Mouse (Mus musculus) neural tube, embryonic 15.5 days (tissue): ENCODE results near the gene Lad1. TPM values are rescaled to one million over a fixed set of nuclear protein-coding genes. Genes with fewer than 3 reads are reported as not detected.

Experiments used
- ATAC-seq: fragments of 200-750 bp; cut with Nextera tagmentation; 2 replicates; pipeline ENCODE4 v1.8.0; 2017; ENCODE audit warnings: mild to moderate bottlenecking, moderate TSS enrichment, moderate library complexity; ENCODE audit not compliant: low FRiP score
- H3K27ac ChIP-seq: fragments of 300-500 bp; sonication (generic); replicated peaks from 2 replicates; pipeline ENCODE4 v1.5.1; 2015; ENCODE audit warnings: mild to moderate bottlenecking, inconsistent platforms
- H3K27me3 ChIP-seq: fragments of 300-500 bp; sonication (generic); replicated peaks from 2 replicates; pipeline ENCODE4 v1.6.1; 2015; ENCODE audit warnings: inconsistent platforms
- H3K36me3 ChIP-seq: fragments of 300-500 bp; sonication (generic); 2 replicates; pipeline ENCODE4 v1.6.1; 2015; ENCODE audit warnings: inconsistent platforms
- H3K4me1 ChIP-seq: fragments of 300-500 bp; sonication (generic); 2 replicates; pipeline ENCODE4 v1.6.1; 2015; ENCODE audit warnings: inconsistent platforms
- H3K4me2 ChIP-seq: fragments of 300-500 bp; sonication (generic); 2 replicates; pipeline ENCODE4 v1.6.1; 2015; ENCODE audit warnings: inconsistent platforms, mild to moderate bottlenecking, moderate library complexity
- H3K4me3 ChIP-seq: fragments of 300-500 bp; sonication (generic); replicated peaks from 2 replicates; pipeline ENCODE4 v1.5.1; 2015; ENCODE audit warnings: mild to moderate bottlenecking, inconsistent platforms
- H3K9ac ChIP-seq: fragments of 300-500 bp; sonication (generic); replicated peaks from 2 replicates; pipeline ENCODE4 v1.6.1; 2015; ENCODE audit warnings: mild to moderate bottlenecking, inconsistent platforms
- H3K9me3 ChIP-seq: fragments of 300-500 bp; sonication (generic); replicated peaks from 2 replicates; pipeline ENCODE4 v1.6.1; 2016; ENCODE audit warnings: inconsistent platforms
- WGBS: fragments of 180-500 bp; shearing (Covaris S2); methylation state at CpG from one replicate; pipeline ENCODE4 v1.1.7; 2015; ENCODE audit warnings: mixed read lengths; 5-methylcytosine and 5-hydroxymethylcytosine counted together
- polyA plus RNA-seq: library from polyadenylated mRNA; unstranded; fragments of >200 nt; fragmentation: Nextera tagmentation; extraction: Ambion mirVana; gene quantifications from 2 replicates; pipeline ENCODE4 v1.2.1, GENCODE M21; 2015

Lad1 gene
- polyA plus RNA-seq, 1 experiment from 2014 or later = 0.65 TPM

DNA sequence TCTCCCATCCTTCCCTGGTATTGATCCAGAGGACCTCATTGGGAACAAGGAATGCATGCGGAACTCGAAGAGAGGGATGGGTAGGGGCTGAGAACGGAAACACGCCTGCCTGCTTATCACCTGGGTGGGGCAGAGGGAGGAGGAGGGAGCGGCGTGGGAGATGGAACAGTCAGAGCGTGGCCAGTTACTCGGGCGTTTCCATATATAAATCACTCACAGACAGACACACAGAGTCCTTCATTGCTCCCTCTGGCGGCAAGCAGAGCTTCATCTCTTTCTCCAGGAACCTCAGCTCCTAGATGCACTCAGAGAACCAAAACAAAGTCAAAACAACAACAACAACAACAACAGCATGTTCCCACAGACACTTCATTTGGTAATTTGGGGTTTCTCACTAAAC is 29.7 kb upstream of the Lad1 start:
- Histone ChIP-seq H3K4me1 (peaks cover 7% of the 10 kb centered on the region), H3K27me3 (peaks cover 5% of the 10 kb centered on the region; the same call in 1 of the 2 replicates), H3K9me3 (no peaks in the 10 kb centered on the region), H3K4me2 (0 out of 2 replicates have a peak overlapping the region, but pooled peaks have one; percentile 22), H3K9ac (no peak overlapping the region), H3K4me3 (no peak overlapping the region), H3K36me3 (no peaks in the 10 kb centered on the region), H3K27ac (no peak overlapping the region)
- WGBS = 34% methylated on average over 10 of the region's 10 CpGs
- ATAC-seq = no peak; the same call in 1 of the 2 replicates

GRCm38 (mm10) chr1:135789815-135790214 is 28.6 kb upstream of the Lad1 start:
- Histone ChIP-seq H3K4me3 (no peak overlapping the region), H3K9me3 (no peaks in the 10 kb centered on the region), H3K27ac (no peak overlapping the region), H3K4me2 (no peak overlapping the region), H3K4me1 (peaks cover 17% of the 10 kb centered on the region), H3K36me3 (no peaks in the 10 kb centered on the region), H3K9ac (no peak overlapping the region), H3K27me3 (peaks cover 13% of the 10 kb centered on the region; the same call in 1 of the 2 replicates)
- ATAC-seq = no peak
- WGBS = 10% methylated on average over 5 of the region's 5 CpGs

- ATAC-seq = no peak
- no peak overlapping the region for H3K9ac ChIP-seq
- H3K27me3 ChIP-seq = peaks cover 15% of the 10 kb centered on the region; the same call in 1 of the 2 replicates
- H3K9me3 ChIP-seq = no peaks in the 10 kb centered on the region
- H3K4me2 ChIP-seq = no peak overlapping the region
- no peak overlapping the region for H3K27ac ChIP-seq
- H3K4me1 ChIP-seq = peaks cover 18% of the 10 kb centered on the region
- H3K36me3 ChIP-seq = no peaks in the 10 kb centered on the region
- WGBS = 69% methylated on average over 13 of the region's 13 CpGs
- no peak overlapping the region for H3K4me3 ChIP-seq
These were observed 26.1 kb upstream of the Lad1 start for GRCm38 (mm10) chr1:135792143-135792939.

- Histone ChIP-seq H3K4me2 (peak overlapping the region; percentile 48), H3K27me3 (peaks cover 15% of the 10 kb centered on the region; the same call in 1 of the 2 replicates), H3K36me3 (no peaks in the 10 kb centered on the region), H3K4me3 (0 out of 2 replicates have a peak overlapping the region, but pooled peaks have one; percentile 1), H3K9me3 (no peaks in the 10 kb centered on the region), H3K9ac (no peak overlapping the region), H3K4me1 (peaks cover 18% of the 10 kb centered on the region), H3K27ac (no peak overlapping the region)
- 0 out of 2 replicates have a peak, but pooled peaks have one; percentile 15 for ATAC-seq
- 20% methylated on average over 27 of the region's 27 CpGs for WGBS
These were observed 24.8 kb upstream of the Lad1 start for GRCm38 (mm10) chr1:135793370-135794215.

- Histone ChIP-seq H3K27ac (no peak overlapping the region), H3K4me1 (peaks cover 15% of the 10 kb centered on the region), H3K9me3 (no peaks in the 10 kb centered on the region), H3K9ac (no peak overlapping the region), H3K4me3 (no peak overlapping the region), H3K4me2 (peak overlapping the region; percentile 48), H3K27me3 (peaks cover 15% of the 10 kb centered on the region; the same call in 1 of the 2 replicates), H3K36me3 (no peaks in the 10 kb centered on the region)
- ATAC-seq = no peak
- WGBS = 55% methylated on average over 20 of the region's 20 CpGs
These were observed 23.9 kb upstream of the Lad1 start for GRCm38 (mm10) chr1:135794216-135795134.

DNA sequence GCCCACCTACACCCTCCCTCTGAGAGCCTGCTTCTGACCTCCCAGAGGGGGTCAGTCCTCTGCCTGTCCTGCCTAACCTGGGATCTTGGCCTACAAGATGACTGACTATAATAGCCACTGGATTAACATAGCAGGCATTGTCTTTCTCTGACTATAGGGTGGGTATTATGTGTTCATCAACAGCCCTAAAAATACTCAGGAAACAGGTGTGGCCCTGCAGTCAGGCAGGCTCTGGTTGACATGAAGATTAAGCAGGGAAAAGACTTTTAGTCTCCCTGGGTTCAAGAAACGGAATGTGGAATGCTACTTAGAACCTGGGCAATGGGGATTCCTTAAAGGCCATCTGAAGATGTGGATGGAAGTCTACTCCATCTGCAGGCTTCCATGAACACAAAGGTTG is 19.9 kb upstream of the Lad1 start:
- 85% methylated on average over 1 of the region's 1 CpGs for WGBS
- Histone ChIP-seq H3K4me2 (no peak overlapping the region), H3K9me3 (no peaks in the 10 kb centered on the region), H3K4me3 (no peak overlapping the region), H3K4me1 (peaks cover 17% of the 10 kb centered on the region), H3K27me3 (peaks cover 12% of the 10 kb centered on the region; the same call in 1 of the 2 replicates), H3K36me3 (no peaks in the 10 kb centered on the region), H3K9ac (no peak overlapping the region), H3K27ac (no peak overlapping the region)
- ATAC-seq = no peak

DNA sequence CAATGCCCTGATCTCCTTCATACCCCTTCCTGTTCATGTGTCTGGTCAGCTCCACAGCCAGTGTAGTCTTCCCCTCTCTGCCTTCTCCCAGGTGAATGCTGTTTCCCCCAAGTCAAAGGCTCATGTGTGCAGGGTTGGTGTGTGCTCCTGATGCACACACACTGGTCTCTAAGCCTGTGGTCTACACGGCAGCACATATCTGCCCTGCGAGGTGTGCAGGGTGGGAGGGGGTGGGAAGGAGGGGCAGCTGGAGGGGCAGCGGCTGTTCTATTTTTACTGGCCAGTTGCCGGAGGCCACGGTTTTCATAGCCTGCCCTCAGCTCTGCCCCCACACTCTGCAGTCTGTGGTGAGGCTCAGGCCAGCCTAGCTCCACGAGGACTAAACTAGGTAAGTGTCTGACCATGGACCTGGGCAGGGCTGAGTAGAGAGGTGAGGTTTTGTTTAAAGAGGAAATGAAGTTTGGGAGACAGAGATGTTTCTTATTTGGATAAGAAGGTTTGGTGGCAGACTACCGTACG is 19.2 kb upstream of the Lad1 start:
- no peak overlapping the region for H3K27ac ChIP-seq
- H3K4me3 ChIP-seq = no peak overlapping the region
- 77% methylated on average over 8 of the region's 8 CpGs for WGBS
- no peak overlapping the region for H3K9ac ChIP-seq
- ATAC-seq = no peak
- peaks cover 8% of the 10 kb centered on the region; the same call in 1 of the 2 replicates for H3K27me3 ChIP-seq
- no peaks in the 10 kb centered on the region for H3K9me3 ChIP-seq
- peaks cover 11% of the 10 kb centered on the region; the same call in 1 of the 2 replicates for H3K4me1 ChIP-seq
- H3K36me3 ChIP-seq = no peaks in the 10 kb centered on the region
- H3K4me2 ChIP-seq = no peak overlapping the region

DNA sequence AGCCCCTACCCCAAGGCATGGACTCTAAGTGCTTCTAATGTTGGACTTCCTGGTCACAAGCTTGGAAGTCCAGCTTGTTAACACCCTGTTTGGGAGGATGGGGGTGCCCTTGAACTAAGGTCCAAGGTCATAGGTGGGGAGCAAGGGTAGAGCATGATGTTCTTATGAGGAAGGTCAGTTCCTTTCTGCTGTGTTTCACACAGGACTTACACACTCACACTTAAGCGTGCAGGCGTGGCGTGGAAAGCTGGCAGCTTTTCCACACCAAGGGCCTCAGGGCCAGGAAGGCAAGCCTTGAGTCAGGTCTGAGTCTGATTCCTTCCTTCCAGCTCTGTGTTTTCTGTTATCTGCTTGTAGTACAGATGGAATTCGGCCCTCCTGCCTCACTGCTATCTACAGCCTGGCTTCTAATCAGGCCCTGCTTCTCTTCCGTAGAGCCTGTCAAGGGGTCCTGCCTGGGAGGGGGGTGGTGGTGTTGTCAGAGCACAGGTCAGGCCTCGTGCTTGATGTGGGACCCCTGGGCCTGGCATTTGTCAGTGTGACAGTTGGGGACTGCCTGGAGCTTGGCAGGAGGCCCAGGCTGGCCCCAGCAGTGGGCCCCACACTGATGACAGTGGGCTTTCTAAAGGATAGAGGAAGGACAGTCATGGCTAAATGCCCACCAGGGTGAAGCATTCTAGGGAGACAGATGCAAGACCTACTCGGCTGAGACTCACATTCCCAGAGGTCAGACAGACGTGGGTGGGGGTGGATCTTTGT is 18.0 kb upstream of the Lad1 start:
- H3K4me3 ChIP-seq = no peak overlapping the region
- ATAC-seq = peak; percentile 62
- WGBS = 54% methylated on average over 8 of the region's 8 CpGs
- no peak overlapping the region for H3K9ac ChIP-seq
- no peak overlapping the region for H3K27ac ChIP-seq
- H3K36me3 ChIP-seq = no peaks in the 10 kb centered on the region
- H3K27me3 ChIP-seq = no peaks in the 10 kb centered on the region
- H3K4me1 ChIP-seq = peaks cover 4% of the 10 kb centered on the region; the same call in 1 of the 2 replicates
- H3K4me2 ChIP-seq = no peak overlapping the region
- H3K9me3 ChIP-seq = no peaks in the 10 kb centered on the region

DNA sequence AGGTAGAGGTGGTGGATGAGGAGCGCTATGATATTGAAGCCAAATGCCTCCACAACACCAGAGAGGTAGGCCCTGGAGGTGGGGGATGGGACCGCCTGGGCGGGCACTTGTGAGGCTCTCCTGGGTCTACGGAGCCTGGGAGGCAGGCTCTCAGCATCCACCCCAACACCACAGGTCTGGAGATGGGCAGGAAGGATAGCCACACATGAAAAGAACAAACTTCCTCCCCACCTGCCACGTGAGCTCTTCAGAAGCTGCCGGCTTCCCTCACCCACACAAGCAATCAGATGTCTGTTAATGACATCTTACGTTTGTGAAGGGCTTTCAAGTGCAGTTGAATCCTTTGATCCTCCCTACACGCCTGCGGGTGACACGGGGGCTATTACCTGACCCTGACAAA is 10.9 kb upstream of the Lad1 start:
- no peaks in the 10 kb centered on the region for H3K4me1 ChIP-seq
- no peaks in the 10 kb centered on the region for H3K9me3 ChIP-seq
- ATAC-seq = no peak
- H3K9ac ChIP-seq = no peak overlapping the region
- H3K27me3 ChIP-seq = no peaks in the 10 kb centered on the region
- no peak overlapping the region for H3K27ac ChIP-seq
- no peak overlapping the region for H3K4me2 ChIP-seq
- H3K4me3 ChIP-seq = no peak overlapping the region
- no peaks in the 10 kb centered on the region for H3K36me3 ChIP-seq
- 31% methylated on average over 10 of the region's 10 CpGs for WGBS

GRCm38 (mm10) chr1:135810180-135810579 is 8.2 kb upstream of the Lad1 start:
- Histone ChIP-seq H3K4me3 (no peak overlapping the region), H3K9me3 (no peaks in the 10 kb centered on the region), H3K9ac (no peak overlapping the region), H3K4me1 (no peaks in the 10 kb centered on the region), H3K36me3 (no peaks in the 10 kb centered on the region), H3K27ac (no peak overlapping the region), H3K27me3 (0 out of 2 replicates have a peak, but pooled peaks cover 3% of the 10 kb centered on the region), H3K4me2 (no peak overlapping the region)
- no peak for ATAC-seq
- WGBS = 52% methylated on average over 2 of the region's 2 CpGs
